Mouse (Mus musculus) heart, postnatal 0 days (tissue): ENCODE measurements around the gene 1700029I15Rik. TPM values are rescaled to one million over a fixed set of nuclear protein-coding genes. Genes with fewer than 3 reads are reported as not detected.

Experiments
- ATAC-seq: fragments of 200-750 bp; cut with Nextera tagmentation; 2 replicates; pipeline ENCODE4 v1.8.0; 2017; ENCODE audit warnings: low read depth, moderate number of reproducible peaks, moderate library complexity; ENCODE audit not compliant: insufficient read depth
- DNase-seq: peaks from one replicate; pipeline ENCODE4 v3.0.0-alpha.2; 2016; ENCODE audit warnings: low spot score
- H3K27ac ChIP-seq: fragments of 300-500 bp; sonication (generic); 2 replicates; pipeline ENCODE4 v1.5.1; 2014; ENCODE audit warnings: low read depth, mild to moderate bottlenecking
- H3K27me3 ChIP-seq: fragments of 300-500 bp; sonication (generic); 2 replicates; pipeline ENCODE4 v1.6.1; 2014; ENCODE audit warnings: low read length, mixed read lengths; ENCODE audit not compliant: control insufficient read depth, insufficient read depth
- H3K36me3 ChIP-seq: fragments of 300-500 bp; sonication (generic); replicated peaks from 2 replicates; pipeline ENCODE4 v1.6.1; 2014; ENCODE audit warnings: low read length, mixed read lengths; ENCODE audit not compliant: control insufficient read depth, insufficient read depth
- H3K4me1 ChIP-seq: fragments of 300-500 bp; sonication (generic); 2 replicates; pipeline ENCODE4 v1.6.1; 2014; ENCODE audit warnings: antibody characterized with exemption; ENCODE audit not compliant: control insufficient read depth, insufficient read depth
- H3K4me2 ChIP-seq: fragments of 300-500 bp; sonication (generic); 2 replicates; pipeline ENCODE4 v1.6.1; 2014; ENCODE audit warnings: low read depth, mild to moderate bottlenecking, low read length, moderate library complexity
- H3K4me3 ChIP-seq: fragments of 300-500 bp; sonication (generic); 2 replicates; pipeline ENCODE4 v1.5.1; 2014; ENCODE audit warnings: low read depth, low read length
- H3K9ac ChIP-seq: fragments of 300-500 bp; sonication (generic); replicated peaks from 2 replicates; pipeline ENCODE4 v1.6.1; 2014; ENCODE audit warnings: low read depth, low read length, mixed read lengths
- H3K9me3 ChIP-seq: fragments of 300-500 bp; sonication (generic); replicated peaks from 2 replicates; pipeline ENCODE4 v1.6.1; 2016; ENCODE audit warnings: low read length; ENCODE audit not compliant: control insufficient read depth
- CTCF ChIP-seq: IDR thresholded peaks from 2 replicates; pipeline ENCODE4 v1.5.1; 2016; ENCODE audit warnings: antibody characterized with exemption, control low read depth, low read depth
- EP300 ChIP-seq: IDR thresholded peaks from 2 replicates; pipeline ENCODE4 v1.6.1; 2016; ENCODE audit warnings: antibody characterized with exemption, low read depth
- WGBS: fragments of 180-500 bp; shearing (Covaris S2); extraction: QIAGEN DNeasy Blood & Tissue Kit; methylation state at CpG from one replicate; pipeline ENCODE4 v1.1.7; 2014; 5-methylcytosine and 5-hydroxymethylcytosine counted together
- polyA plus RNA-seq: library from polyadenylated mRNA; unstranded; fragments of >200 nt; fragmentation: Nextera tagmentation; extraction: Ambion mirVana; gene quantifications from 2 replicates; pipeline ENCODE4 v1.2.1, GENCODE M21; 2015
- total RNA-seq: library from RNA; depleted of rRNA; stranded (reverse); fragments of >200 nt; gene quantifications from 2 replicates; pipeline ENCODE4 v1.2.3, GENCODE M21; 2014; ENCODE audit warnings: low replicate concordance

1700029I15Rik gene
- total and polyA plus RNA-seq, 2 experiments from 2014 or later = 0.87 to 2.8 TPM

DNA sequence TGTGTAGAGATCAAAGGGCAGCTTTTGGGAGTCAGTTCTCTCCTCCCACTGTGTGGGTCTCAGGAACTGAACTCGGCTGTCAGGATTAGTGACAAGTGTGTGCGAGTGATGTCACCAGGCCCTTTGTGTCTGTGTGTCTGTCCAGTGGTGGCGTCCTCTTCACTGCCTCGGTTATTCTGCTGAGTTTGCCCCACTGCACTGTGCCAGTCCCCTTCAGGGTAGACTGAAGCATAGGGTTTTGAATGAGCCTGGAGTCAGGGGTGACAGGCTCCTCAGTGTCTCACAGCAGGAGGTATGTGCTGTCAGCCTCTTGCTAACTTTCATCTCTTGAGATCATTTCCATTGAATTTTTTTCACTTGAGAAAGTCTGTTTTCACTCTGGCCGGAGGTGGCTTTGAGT, 28.9 kb upstream of the 1700029I15Rik start:
- no peak overlapping the region for H3K9ac ChIP-seq
- DNase-seq (no peak), ATAC-seq (no peak)
- H3K4me1 ChIP-seq = no peaks in the 10 kb centered on the region
- no peaks in the 10 kb centered on the region for H3K9me3 ChIP-seq
- 74% methylated on average over 5 of the region's 5 CpGs for WGBS
- no peaks in the 10 kb centered on the region for H3K27me3 ChIP-seq
- TF ChIP-seq EP300 = no peak
- H3K27ac ChIP-seq = no peak overlapping the region; the same call in 1 of the 2 replicates
- H3K36me3 ChIP-seq = peaks cover 66% of the 10 kb centered on the region
- no peak overlapping the region for H3K4me3 ChIP-seq
- no peak overlapping the region for H3K4me2 ChIP-seq

DNA sequence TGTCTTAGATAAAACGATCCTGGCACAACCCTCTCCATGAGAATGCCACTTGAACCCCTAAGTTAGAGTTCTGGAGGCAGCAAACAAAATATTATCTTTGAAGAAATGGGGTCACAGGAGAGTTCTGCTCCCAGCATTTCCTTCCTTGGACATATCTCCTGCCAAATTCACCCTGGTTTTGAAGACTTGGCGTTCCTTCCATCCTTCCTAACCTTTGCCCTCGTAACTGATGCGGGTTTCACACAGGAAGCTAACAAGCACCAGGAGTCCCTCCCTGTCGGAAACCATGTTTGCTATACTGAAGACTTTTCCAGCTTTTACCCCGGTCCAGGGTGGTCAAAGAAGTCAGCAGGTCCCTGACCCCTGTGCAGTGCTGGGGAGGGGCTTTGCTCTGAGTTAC, 28.1 kb upstream of the 1700029I15Rik start:
- WGBS = 58% methylated on average over 6 of the region's 6 CpGs
- Histone ChIP-seq H3K4me1 (no peaks in the 10 kb centered on the region), H3K27ac (no peak overlapping the region; the same call in 1 of the 2 replicates), H3K9me3 (no peaks in the 10 kb centered on the region), H3K4me2 (no peak overlapping the region), H3K4me3 (no peak overlapping the region), H3K9ac (no peak overlapping the region), H3K36me3 (peaks cover 67% of the 10 kb centered on the region), H3K27me3 (no peaks in the 10 kb centered on the region)
- ATAC-seq (0 out of 2 replicates have a peak, but pooled peaks have one; percentile 36), DNase-seq (no peak)
- TF ChIP-seq CTCF (no peak), EP300 (no peak)

DNA sequence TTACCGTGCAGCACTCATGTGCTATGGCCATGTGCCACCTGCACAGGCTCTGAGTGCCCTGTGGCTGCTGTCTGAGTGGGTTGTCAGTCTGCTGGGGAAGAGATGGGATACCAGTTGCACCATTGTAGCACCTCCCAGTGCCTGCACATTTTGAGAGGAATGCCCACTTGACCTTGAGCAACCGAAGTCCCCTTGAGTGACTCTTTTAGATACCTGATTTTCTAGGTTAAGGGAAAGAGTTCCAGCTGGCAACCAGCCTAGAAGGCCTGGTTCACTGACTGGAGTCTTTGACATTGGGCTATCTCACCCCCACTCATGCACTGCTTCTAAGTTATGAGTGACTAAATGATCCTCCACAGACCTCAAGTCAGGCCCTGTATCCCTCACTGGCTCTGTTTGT, 23.0 kb upstream of the 1700029I15Rik start:
- Histone ChIP-seq H3K4me3 (no peak overlapping the region), H3K9me3 (no peaks in the 10 kb centered on the region), H3K9ac (no peak overlapping the region), H3K4me1 (0 out of 2 replicates have a peak, but pooled peaks cover 4% of the 10 kb centered on the region), H3K27me3 (no peaks in the 10 kb centered on the region), H3K4me2 (no peak overlapping the region), H3K36me3 (peaks cover 67% of the 10 kb centered on the region), H3K27ac (no peak overlapping the region)
- TF ChIP-seq CTCF (no peak), EP300 (no peak)
- DNase-seq = no peak
- ATAC-seq = 0 out of 2 replicates have a peak, but pooled peaks have one; percentile 30
- WGBS = 33% methylated on average over 2 of the region's 2 CpGs

GRCm38 (mm10) chr2:92360186-92360823, 22.0 kb upstream of the 1700029I15Rik start:
- no peak for DNase-seq
- Histone ChIP-seq H3K36me3 (peaks cover 67% of the 10 kb centered on the region), H3K9ac (no peak overlapping the region), H3K9me3 (no peaks in the 10 kb centered on the region), H3K4me3 (no peak overlapping the region), H3K4me1 (0 out of 2 replicates have a peak, but pooled peaks cover 4% of the 10 kb centered on the region), H3K27ac (no peak overlapping the region), H3K27me3 (no peaks in the 10 kb centered on the region), H3K4me2 (no peak overlapping the region)
- TF ChIP-seq EP300 (no peak), CTCF (no peak)
- ATAC-seq = no peak
- WGBS = 81% methylated on average over 25 of the region's 25 CpGs

- TF ChIP-seq EP300 = no peak
- no peak for TF ChIP-seq CTCF
- whole genome bisulfite sequencing = 43% methylated on average over 12 of the region's 12 CpGs
- Histone ChIP-seq H3K4me3 (no peak overlapping the region), H3K27ac (no peak overlapping the region), H3K4me2 (no peak overlapping the region), H3K9me3 (no peaks in the 10 kb centered on the region), H3K27me3 (no peaks in the 10 kb centered on the region), H3K36me3 (peaks cover 67% of the 10 kb centered on the region), H3K4me1 (0 out of 2 replicates have a peak, but pooled peaks cover 4% of the 10 kb centered on the region), H3K9ac (no peak overlapping the region)
- ATAC-seq = no peak
- DNase-seq = no peak
These were observed 21.4 kb upstream of the 1700029I15Rik start for GRCm38 (mm10) chr2:92360893-92361292.

DNA sequence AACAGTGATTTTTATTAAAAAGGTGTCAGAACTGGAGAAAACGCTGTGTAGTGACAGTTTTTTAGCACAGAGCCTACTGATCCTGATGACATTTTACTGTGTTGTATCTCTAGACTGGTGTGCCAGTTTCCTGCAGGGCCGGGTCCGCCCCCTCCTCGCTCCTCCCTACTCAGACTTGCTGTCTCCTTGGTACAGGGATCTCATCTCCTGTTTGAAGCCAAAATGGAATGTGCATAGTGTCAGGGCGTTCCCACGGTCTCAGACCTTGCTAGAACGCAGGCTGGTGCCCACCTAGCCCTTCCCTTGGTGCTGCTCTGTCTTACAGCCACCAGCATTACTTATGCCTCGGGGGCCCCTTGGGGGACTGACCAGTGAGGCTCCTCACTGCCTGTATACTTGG, 20.5 kb upstream of the 1700029I15Rik start:
- no peak for ATAC-seq
- 79% methylated on average over 8 of the region's 8 CpGs for WGBS
- Histone ChIP-seq H3K4me1 (0 out of 2 replicates have a peak, but pooled peaks cover 4% of the 10 kb centered on the region), H3K9me3 (no peaks in the 10 kb centered on the region), H3K4me2 (no peak overlapping the region), H3K27me3 (no peaks in the 10 kb centered on the region), H3K4me3 (no peak overlapping the region), H3K36me3 (peaks cover 61% of the 10 kb centered on the region), H3K9ac (no peak overlapping the region), H3K27ac (no peak overlapping the region)
- TF ChIP-seq EP300 (no peak), CTCF (no peak)
- DNase-seq = no peak
